Mouse (Mus musculus): ENCODE data around the gene Mus81. TPM values are rescaled to one million over a fixed set of nuclear protein-coding genes. Genes with fewer than 3 reads are reported as not detected.

Mus81 gene
- 10 to 100 TPM; 57.6 to 65.5 TPM for polyA plus RNA-seq (2017; shearing (Covaris generic))

DNA sequence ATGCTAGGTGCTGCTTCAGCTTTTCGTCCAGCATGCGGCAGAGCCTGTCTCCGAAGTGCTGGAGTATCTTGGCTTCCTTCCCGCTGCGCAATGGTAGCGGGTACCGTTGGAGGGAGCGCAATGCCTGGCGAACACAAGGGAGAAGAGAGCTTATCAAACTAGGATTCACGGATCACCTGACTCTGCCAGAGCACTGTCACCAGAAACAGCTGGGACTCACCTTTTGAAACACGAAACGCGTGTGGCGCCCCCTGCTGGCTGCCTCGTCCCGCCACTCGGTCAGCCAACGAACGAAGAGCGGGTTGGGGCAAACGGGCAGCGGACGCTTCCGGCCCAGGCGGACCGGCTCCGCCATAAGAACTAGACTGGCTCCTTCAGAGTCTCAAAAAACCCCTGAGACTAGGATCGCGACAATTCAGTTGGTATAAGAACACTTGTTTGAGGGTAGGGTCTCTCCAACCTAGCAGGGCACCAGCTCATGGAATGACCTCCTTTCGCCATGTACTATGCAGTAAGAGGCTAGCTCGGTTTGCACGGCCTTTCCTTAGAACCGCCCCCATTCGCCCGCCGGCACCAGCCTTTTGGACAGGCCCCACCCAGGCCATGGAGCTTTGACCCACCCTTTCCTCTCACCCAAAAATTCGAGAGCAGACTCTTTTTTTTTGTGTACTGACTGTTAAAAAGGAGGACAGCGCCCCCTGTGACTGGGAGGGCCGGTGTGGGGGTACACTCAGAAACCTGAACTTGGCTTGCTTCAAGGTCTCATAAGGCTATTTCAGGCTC is at the start of gene Mus81:
Mus81 (minus strand) TSS at position 635 of the 783 bp plus-strand sequence.

DNA sequence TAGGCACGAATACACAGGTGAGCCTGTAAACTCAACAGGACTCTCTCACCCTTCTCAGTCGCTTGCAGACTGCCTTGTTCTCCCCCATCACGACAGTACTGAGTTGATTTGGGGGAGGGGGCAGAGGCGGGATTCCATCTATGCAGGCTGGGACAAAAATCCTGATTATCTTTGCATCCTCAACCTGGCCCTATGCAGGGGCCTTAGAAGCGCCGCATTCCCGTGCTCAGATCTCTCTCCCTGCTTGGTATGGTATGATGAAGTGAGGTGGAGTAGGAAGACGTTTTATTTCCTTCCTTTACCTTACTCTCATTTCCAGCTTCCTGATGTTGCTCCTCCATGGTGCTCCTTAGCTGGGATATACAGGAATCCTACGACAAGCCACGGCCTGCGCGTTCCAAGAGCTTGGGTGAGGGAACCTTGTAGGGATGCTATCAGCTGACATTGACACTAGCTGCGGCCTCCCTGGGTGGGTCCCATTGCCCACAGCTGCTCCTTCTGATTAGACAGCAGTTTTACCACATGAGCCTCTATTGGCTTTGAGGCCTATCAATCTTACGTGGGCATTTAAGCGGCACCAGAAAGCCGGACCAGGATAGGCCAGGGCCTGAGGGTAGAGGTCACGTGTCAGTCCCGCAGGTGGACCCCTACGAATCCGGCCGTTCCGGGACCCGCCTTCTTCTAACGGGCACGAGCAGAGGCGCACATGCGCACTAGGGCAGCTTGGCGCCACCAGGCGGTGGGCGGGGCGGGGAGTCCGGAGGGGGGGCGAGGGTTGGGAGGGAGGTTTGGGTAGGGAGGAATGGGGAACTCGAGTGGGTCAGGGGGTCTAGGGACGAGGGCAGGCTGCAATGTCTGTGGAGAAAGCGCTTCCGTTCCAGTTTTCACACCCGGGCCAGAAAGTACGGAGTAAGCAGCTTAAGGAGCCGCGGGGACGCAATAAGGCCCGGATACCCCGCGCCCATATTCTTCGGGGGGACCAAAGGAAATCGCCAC is 22.1 kb upstream of the Mus81 start, which contains the start of gene Snx32:
Snx32 (minus strand) TSS at position 508 of the 996 bp plus-strand sequence.

DNA sequence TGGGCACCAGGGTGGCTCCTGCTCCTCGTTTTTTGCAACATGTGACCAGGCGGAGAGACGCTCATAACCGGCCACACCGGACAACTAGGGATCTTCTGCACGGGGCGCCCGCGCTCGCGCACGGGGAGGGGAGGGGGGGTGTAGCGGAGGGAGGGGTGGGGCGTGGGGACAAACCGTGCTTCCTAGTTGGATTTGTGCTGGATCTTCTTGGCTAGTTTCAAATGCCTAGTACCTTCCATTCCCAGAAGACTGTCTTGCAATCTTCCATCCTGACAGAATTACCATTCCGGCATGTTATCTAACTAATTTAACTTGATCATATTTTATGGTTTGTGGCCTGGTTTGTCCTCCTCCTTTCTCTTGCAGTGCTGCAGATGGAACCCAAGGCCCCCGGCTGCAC is 15.5 kb upstream of the Mus81 start, which contains the start of gene 1700020D05Rik:
1700020D05Rik (minus strand) TSS at position 101 of the 400 bp plus-strand sequence.

DNA sequence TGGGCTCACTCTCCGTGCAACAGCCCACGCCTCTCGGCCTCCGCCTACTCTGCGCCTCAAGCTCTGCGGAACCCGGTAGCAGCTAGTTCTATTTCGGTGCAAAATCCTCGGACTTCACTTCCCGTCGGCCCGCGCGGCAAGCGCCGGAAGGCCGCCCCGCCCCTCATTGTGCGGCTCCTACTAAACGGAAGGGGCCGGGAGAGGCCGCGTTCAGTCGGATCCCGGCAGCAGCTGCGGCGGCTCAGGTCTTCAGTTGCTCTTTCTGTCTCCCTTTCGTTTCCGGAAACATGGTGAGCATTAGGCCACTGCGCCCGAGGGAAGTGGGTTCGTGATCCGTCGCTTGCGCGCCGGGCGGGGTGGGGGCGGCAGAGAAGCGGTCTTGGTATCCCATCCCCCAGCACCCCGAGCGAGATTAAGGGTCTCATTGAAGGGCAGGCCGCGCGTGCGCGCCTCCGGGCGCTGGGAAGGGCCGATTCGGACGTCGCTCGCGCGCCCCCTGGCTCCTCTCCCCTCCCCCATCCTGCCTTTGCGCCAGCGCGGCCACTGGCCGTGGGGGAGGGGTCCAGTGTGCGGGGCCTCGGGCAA is 2.2 kb upstream of the Mus81 start, which contains the start of gene Cfl1:
Cfl1 (plus strand) TSS at position 143 of the 585 bp plus-strand sequence.

DNA sequence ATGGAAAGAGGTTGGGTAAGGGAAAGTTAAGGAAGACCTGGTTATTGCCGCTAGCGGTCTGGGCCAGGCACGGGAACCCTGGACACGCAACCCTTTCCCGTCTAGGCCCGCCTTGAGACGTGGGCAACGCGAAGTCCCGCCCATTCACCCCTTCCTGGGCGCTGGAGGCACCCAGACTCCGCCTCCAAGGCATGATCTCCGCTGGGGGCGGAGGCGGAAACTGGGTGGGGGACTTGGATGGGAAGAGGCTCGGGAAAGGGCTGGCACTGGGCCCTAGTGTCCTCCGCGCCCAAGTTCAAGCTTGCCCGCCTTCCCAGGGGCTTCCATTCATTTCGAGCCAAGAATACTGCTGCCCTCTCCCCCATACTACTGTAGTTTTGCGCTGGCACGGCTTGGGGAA is 14.5 kb downstream of the Mus81 start, which contains the start of gene Efemp2:
Efemp2 (plus strand) TSS at position 235 of the 400 bp plus-strand sequence.

DNA sequence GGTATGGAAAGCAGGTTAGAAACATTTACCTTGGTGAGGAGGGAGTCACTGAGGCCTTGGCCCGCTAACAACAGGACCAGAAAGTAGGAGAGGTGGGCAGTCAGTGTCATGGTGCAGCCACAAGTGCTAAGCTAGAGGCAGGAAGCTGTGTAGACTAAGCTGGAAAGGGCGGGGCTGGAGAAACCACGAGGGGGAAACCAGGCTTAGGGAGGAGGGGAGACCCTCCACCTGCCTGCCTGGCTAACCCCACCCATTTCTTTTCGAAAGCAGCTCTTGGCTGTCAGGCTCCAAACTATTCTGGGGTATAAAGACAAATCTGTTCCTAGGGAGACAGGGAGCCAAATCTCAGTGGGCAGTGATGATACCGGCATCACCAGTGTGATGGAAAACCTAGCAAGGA is 19.8 kb downstream of the Mus81 start, which contains the start of gene Ctsw:
Ctsw (minus strand) TSS at position 134 of the 400 bp plus-strand sequence.

DNA sequence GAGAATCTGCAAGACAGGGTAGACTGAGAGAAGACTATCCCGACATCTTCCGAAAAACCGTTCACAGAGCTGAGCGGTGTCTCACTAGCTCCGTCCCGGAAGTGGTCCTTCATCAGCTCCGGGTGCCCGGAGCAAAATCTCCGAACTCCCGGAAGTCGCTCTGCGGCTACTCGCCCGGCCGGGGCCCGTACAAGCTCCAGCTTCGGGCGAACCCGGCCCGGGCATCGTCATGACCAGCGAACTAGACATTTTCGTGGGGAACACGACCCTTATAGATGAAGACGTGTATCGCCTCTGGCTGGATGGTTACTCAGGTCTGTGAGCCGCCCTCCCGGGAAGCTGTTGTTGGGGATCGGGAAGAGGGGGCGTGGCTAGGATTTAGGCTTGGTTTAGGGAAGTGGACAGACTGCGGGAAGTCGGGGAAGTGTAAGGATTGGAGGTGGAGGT is 27.7 kb downstream of the Mus81 start, which contains the start of gene Fibp:
Fibp (plus strand) TSS at position 151 of the 447 bp plus-strand sequence.

DNA sequence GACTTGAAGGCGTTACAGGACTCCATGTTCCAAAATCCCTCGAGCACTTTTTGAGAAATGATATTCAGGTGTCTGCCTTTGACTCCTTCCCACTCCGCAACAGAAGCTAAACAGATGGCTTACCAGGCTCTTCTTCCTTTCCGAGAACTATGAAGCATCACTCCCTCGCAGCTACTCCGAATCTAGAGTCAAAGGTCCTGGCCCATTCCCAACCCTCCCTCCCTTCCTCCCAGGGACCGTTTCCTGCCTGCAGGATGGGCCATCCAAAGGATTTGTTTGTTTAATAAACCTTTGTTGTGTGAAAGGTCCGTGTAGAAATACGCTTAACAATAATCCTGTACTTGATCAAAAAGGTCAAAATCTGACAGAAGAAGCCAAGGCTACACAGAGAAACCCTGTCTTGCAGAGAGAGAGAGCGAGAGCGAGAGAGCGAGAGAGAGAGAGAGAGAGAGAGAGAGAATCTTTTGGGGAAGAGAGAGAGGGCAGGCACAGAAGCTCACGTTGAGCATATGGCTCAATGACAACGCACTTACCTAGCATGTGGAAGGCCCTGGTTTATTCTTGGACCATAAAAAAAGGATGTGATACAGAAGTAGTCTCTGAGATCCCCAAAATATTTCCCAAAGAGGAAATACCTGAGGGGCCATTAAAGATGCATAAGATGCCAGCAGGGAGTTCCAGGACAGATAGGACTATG is 30.3 kb downstream of the Mus81 start, which contains the start of gene Ccdc85b:
Ccdc85b (minus strand) TSS at position 149 of the 697 bp plus-strand sequence.

DNA sequence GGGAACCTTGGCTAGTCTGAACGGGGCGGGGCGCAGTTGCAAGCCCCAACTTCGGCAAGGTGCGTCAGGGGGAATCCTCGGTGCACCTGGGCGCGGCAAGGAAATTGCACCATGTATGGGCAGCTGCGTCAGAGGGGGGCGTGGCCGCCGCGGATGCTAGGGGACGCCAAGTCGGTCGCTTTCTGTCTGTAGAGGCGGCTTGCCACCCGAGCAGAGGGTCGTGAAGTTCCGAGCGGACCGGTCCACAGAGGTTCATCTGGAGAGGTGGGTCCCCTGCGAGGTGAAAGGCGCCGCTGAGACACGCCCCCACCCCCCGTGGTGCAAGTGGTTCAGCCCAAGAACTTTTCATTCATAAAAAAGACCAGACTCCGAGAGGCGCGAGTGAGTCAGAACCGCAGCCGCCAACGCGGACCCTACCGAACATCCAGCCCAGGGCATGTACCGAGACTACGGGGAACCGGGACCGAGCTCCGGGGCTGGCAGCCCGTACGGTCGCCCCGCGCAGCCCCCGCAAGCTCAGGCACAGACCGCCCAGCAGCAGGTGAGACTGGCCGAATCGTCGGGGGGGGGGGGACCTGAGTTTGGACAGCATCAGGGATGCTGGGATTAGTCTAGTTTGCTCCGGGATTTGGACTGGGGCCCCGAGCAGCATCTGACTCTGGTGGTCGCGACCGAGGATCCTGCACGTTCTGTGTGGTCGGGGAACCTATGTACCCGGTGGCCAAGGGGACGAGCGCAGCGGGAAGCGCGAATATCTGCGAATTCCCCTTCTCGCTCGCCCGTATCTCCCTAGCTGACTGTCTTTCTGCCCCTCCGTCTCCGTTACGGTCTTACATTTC is 40.5 kb downstream of the Mus81 start, which contains the start of gene Fosl1:
Fosl1 (plus strand) TSS at position 33 of the 839 bp plus-strand sequence.

Other genes starting within 250 kb of the Mus81 start
- gene Pacs1, start 215.3 kb downstream of the Mus81 start, polyA plus RNA-seq (2017; shearing (Covaris generic)): 100 to 1,000 TPM; 106 to 118 TPM
- gene Sf3b2, start 192.9 kb downstream of the Mus81 start, polyA plus RNA-seq (2017; shearing (Covaris generic)): 100 to 1,000 TPM; 329 to 399 TPM
- gene Gal3st3, start 190.1 kb downstream of the Mus81 start, polyA plus RNA-seq (2017; shearing (Covaris generic)): under 1 TPM; 0.23 to 0.51 TPM
- not detected for gene Catsper1, start 152.7 kb downstream of the Mus81 start, polyA plus RNA-seq (2017; shearing (Covaris generic))
- 1 to 10 TPM; 1.8 to 3.6 TPM for gene Cst6, start 138.8 kb downstream of the Mus81 start, polyA plus RNA-seq (2017; shearing (Covaris generic))
- gene Eif1ad, start 121.7 kb downstream of the Mus81 start, polyA plus RNA-seq (2017; shearing (Covaris generic)): 10 to 100 TPM; 54.9 to 70.9 TPM
- gene Banf1, start 121.2 kb downstream of the Mus81 start, polyA plus RNA-seq (2017; shearing (Covaris generic)): 100 to 1,000 TPM; 233 to 287 TPM
- 100 to 1,000 TPM; 200 to 224 TPM for gene Sart1, start 99.7 kb downstream of the Mus81 start, polyA plus RNA-seq (2017; shearing (Covaris generic))
- under 1 TPM; 0.61 to 0.80 TPM for gene Tsga10ip, start 85.9 kb downstream of the Mus81 start, polyA plus RNA-seq (2017; shearing (Covaris generic))
- gene Drap1, start 63.4 kb downstream of the Mus81 start, polyA plus RNA-seq (2017; shearing (Covaris generic)): 100 to 1,000 TPM; 196 to 206 TPM
- 10 to 100 TPM; 27.7 to 34.4 TPM for gene AI837181, start 63.3 kb downstream of the Mus81 start, polyA plus RNA-seq (2017; shearing (Covaris generic))
- gene Fosl1, start 40.9 kb downstream of the Mus81 start, polyA plus RNA-seq (2017; shearing (Covaris generic)): 1 to 10 TPM in 1 of 2 experiments, not detected in 1; 2.1 TPM
- gene Ccdc85b, start 30.5 kb downstream of the Mus81 start, polyA plus RNA-seq (2017; shearing (Covaris generic)): 10 to 100 TPM; 11.6 to 13.7 TPM
- 100 to 1,000 TPM; 133 to 135 TPM for gene Fibp, start 27.8 kb downstream of the Mus81 start, polyA plus RNA-seq (2017; shearing (Covaris generic))
- 100 to 1,000 TPM; 127 to 211 TPM for gene Ctsw, start 19.9 kb downstream of the Mus81 start, polyA plus RNA-seq (2017; shearing (Covaris generic))
- gene Efemp2, start 14.4 kb downstream of the Mus81 start, polyA plus RNA-seq (2017; shearing (Covaris generic)): 1 to 10 TPM; 1.1 to 2.2 TPM
- gene Cfl1, start 2.1 kb upstream of the Mus81 start, polyA plus RNA-seq (2017; shearing (Covaris generic)): 1,000 to 10,000 TPM; 3,119 to 3,710 TPM
- under 1 TPM; 0.25 to 0.28 TPM for gene 1700020D05Rik, start 15.4 kb upstream of the Mus81 start, polyA plus RNA-seq (2017; shearing (Covaris generic))
- gene Snx32, start 22.1 kb upstream of the Mus81 start, polyA plus RNA-seq (2017; shearing (Covaris generic)): 10 to 100 TPM; 17.2 to 20.0 TPM
- 1 to 10 TPM in 1 of 2 experiments, under 1 TPM in 1; 0.20 to 4.2 TPM for gene Ovol1, start 72.2 kb upstream of the Mus81 start, polyA plus RNA-seq (2017; shearing (Covaris generic))
- gene Ap5b1, start 79.6 kb upstream of the Mus81 start, polyA plus RNA-seq (2017; shearing (Covaris generic)): 10 to 100 TPM; 16.0 to 19.1 TPM
- gene Rnaseh2c, start 113.5 kb upstream of the Mus81 start, polyA plus RNA-seq (2017; shearing (Covaris generic)): 100 to 1,000 TPM; 142 to 162 TPM
- gene Kat5, start 121.8 kb upstream of the Mus81 start, polyA plus RNA-seq (2017; shearing (Covaris generic)): 10 to 100 TPM; 45.4 to 62.9 TPM
- gene Rela, start 149.1 kb upstream of the Mus81 start, polyA plus RNA-seq (2017; shearing (Covaris generic)): 100 to 1,000 TPM; 169 to 173 TPM
- gene Sipa1, start 175.3 kb upstream of the Mus81 start, polyA plus RNA-seq (2017; shearing (Covaris generic)): 100 to 1,000 TPM; 213 to 259 TPM
- 10 to 100 TPM; 65.0 to 66.0 TPM for gene Map3k11, start 200.3 kb upstream of the Mus81 start, polyA plus RNA-seq (2017; shearing (Covaris generic))
- gene Pcnx3, start 200.5 kb upstream of the Mus81 start, polyA plus RNA-seq (2017; shearing (Covaris generic)): 10 to 100 TPM; 44.8 to 55.5 TPM
- gene Kcnk7, start 216.0 kb upstream of the Mus81 start, polyA plus RNA-seq (2017; shearing (Covaris generic)): 1 to 10 TPM; 1.9 to 6.6 TPM
- 10 to 100 TPM; 45.5 to 55.4 TPM for gene Ehbp1l1, start 237.9 kb upstream of the Mus81 start, polyA plus RNA-seq (2017; shearing (Covaris generic))
- 100 to 1,000 TPM in 1 of 2 experiments, 10 to 100 TPM in 1; 97.2 to 103 TPM for gene Fam89b, start 241.3 kb upstream of the Mus81 start, polyA plus RNA-seq (2017; shearing (Covaris generic))

Measured in inflammation-experienced regulatory T-cells (primary cell).